ENCODE assay signal across 8 mouse cellular contexts in genomic region chr17:49428751-49429415, GRCm38 (mm10). TPM values are rescaled to one million over a fixed set of nuclear protein-coding genes. Genes with fewer than 3 reads are reported as not detected.
DNase-seq lines count a peak whose midpoint lies in the region; ATAC-seq and TF ChIP-seq lines count a peak whose summit lies in the region.

No protein-coding gene starts in this region.

- intact Hi-C loops in heart, postnatal 10 days (cut with DNase I) = no loop called here
- intact Hi-C loops in left cerebral cortex, postnatal 14 days (cut with DNase I) = no loop called here

- H3K27me3 ChIP-seq in E14TG2a.4 (ENCODE audit: insufficient read depth, low read length) = no peaks in the 10 kb centered on the region
- H3K27me3 ChIP-seq in embryonic facial prominence, embryonic 13.5 days = no peaks in the 10 kb centered on the region
- no peaks in the 10 kb centered on the region for H3K27me3 ChIP-seq in limb, embryonic 15.5 days
- no peaks in the 10 kb centered on the region for H3K27me3 ChIP-seq in midbrain, embryonic 16.5 days (ENCODE audit: control insufficient read depth, insufficient read depth, low read depth, low read length)

- H3K27ac ChIP-seq in embryonic facial prominence, embryonic 13.5 days = peak overlapping the region; percentile 79
- peak overlapping the region; percentile 88 for H3K27ac ChIP-seq in limb, embryonic 15.5 days
- H3K27ac ChIP-seq in midbrain, embryonic 16.5 days (ENCODE audit: low read length) = no peak overlapping the region

- peak overlapping the region; percentile 96 for H3K9ac ChIP-seq in embryonic facial prominence, embryonic 13.5 days
- peak overlapping the region; percentile 90 for H3K9ac ChIP-seq in limb, embryonic 15.5 days
- peak overlapping the region; percentile 89 for H3K9ac ChIP-seq in midbrain, embryonic 16.5 days (ENCODE audit: low read depth, low read length)

- peak; percentile 84 for DNase-seq in 416B (ENCODE audit: low read depth)
- peak; percentile 27 to 31 for DNase-seq in heart, postnatal 10 days
- DNase-seq in left cerebral cortex, postnatal 14 days (ENCODE audit: low spot score in 2 of 2) = no peak
- no peak for DNase-seq in frontal cortex, postnatal 36 days (ENCODE audit: low spot score in 2 of 2)

- H3K36me3 ChIP-seq in E14TG2a.4 (ENCODE audit: insufficient read depth, low read length) = peaks cover 8% of the 10 kb centered on the region
- H3K36me3 ChIP-seq in embryonic facial prominence, embryonic 13.5 days = peaks cover 11% of the 10 kb centered on the region
- H3K36me3 ChIP-seq in limb, embryonic 15.5 days = no peaks in the 10 kb centered on the region; the same call in 1 of the 2 replicates
- no peaks in the 10 kb centered on the region for H3K36me3 ChIP-seq in midbrain, embryonic 16.5 days (ENCODE audit: control insufficient read depth, insufficient read depth, low read length)

- WGBS in embryonic facial prominence, embryonic 13.5 days = 50% methylated on average over 13 of the region's 13 CpGs
- WGBS in limb, embryonic 15.5 days = 33% methylated on average over 13 of the region's 13 CpGs
- WGBS in midbrain, embryonic 16.5 days = 70% methylated on average over 13 of the region's 13 CpGs

- H3K4me1 ChIP-seq in E14TG2a.4 (replicated peaks; ENCODE audit: low read depth, low read length) = peaks cover 51% of the 10 kb centered on the region
- H3K4me1 ChIP-seq in embryonic facial prominence, embryonic 13.5 days = peaks cover 33% of the 10 kb centered on the region
- H3K4me1 ChIP-seq in limb, embryonic 15.5 days = peaks cover 37% of the 10 kb centered on the region
- H3K4me1 ChIP-seq in midbrain, embryonic 16.5 days (ENCODE audit: control insufficient read depth, insufficient read depth, low read length) = peaks cover 15% of the 10 kb centered on the region

- no peak for TF ChIP-seq CTCF in E14TG2a.4 (conservative IDR thresholded peaks at IDR 0.05; ENCODE audit: low read length)

- no peak for ATAC-seq in embryonic facial prominence, embryonic 13.5 days (ENCODE audit: insufficient number of reproducible peaks, insufficient read depth, low FRiP score, low TSS enrichment, low read depth)
- ATAC-seq in limb, embryonic 15.5 days (ENCODE audit: insufficient number of reproducible peaks, low FRiP score, low TSS enrichment, low read depth) = no peak
- no peak for ATAC-seq in midbrain, embryonic 16.5 days

- no peaks in the 10 kb centered on the region for H3K9me3 ChIP-seq in E14TG2a.4 (ENCODE audit: low read length)
- no peaks in the 10 kb centered on the region for H3K9me3 ChIP-seq in embryonic facial prominence, embryonic 13.5 days
- no peaks in the 10 kb centered on the region for H3K9me3 ChIP-seq in limb, embryonic 15.5 days
- H3K9me3 ChIP-seq in midbrain, embryonic 16.5 days (replicated peaks; ENCODE audit: control insufficient read depth, low read length, poor library complexity, severe bottlenecking) = no peaks in the 10 kb centered on the region

- peak overlapping the region; percentile 85 for H3K4me3 ChIP-seq in E14TG2a.4 (replicated peaks; ENCODE audit: low read length)
- peak overlapping the region; percentile 81 for H3K4me3 ChIP-seq in embryonic facial prominence, embryonic 13.5 days
- H3K4me3 ChIP-seq in limb, embryonic 15.5 days = peak overlapping the region; percentile 73
- peak overlapping the region; percentile 85 for H3K4me3 ChIP-seq in midbrain, embryonic 16.5 days (ENCODE audit: low read depth, low read length)

- peak overlapping the region; percentile 86 for H3K4me2 ChIP-seq in embryonic facial prominence, embryonic 13.5 days
- peak overlapping the region; percentile 79 for H3K4me2 ChIP-seq in limb, embryonic 15.5 days
- peak overlapping the region; percentile 94 for H3K4me2 ChIP-seq in midbrain, embryonic 16.5 days (ENCODE audit: low read length)

RNA-seq across cellular contexts. Expression of gene Mocs1, which starts 0.7 kb away (rescaled TPM):
- 6.1 TPM in 2 replicates for polyA plus RNA-seq in embryonic facial prominence, embryonic 13.5 days (2015; fragmentation: Nextera tagmentation; extraction: Ambion mirVana)
- 10 to 100 TPM; 23.9 to 25.3 TPM for total RNA-seq in heart, postnatal 10 days (2021)
- 10.4 and 11.9 TPM in 2 replicates for polyA plus RNA-seq in limb, embryonic 15.5 days (2015; fragmentation: Nextera tagmentation; extraction: Ambion mirVana)
- 5.1 and 5.8 TPM in 2 replicates for polyA plus RNA-seq in midbrain, embryonic 16.5 days (2015; fragmentation: Nextera tagmentation; extraction: Ambion mirVana)
- 10 to 100 TPM in 1 of 2 experiments, 1 to 10 TPM in 1; 9.9 to 12.5 TPM for total RNA-seq in left cerebral cortex, postnatal 14 days (2021)

Comparison
In these comparisons a context has a peak if more than half of its experiments do, and no peak if none do; other contexts are left out.
1. DNase-seq: peak in 416B (single experiment) and heart, postnatal 10 days (2 of 2); none in left cerebral cortex, postnatal 14 days (0 of 2) and frontal cortex, postnatal 36 days (0 of 2).
2. Peak in every context shown above with its lines, with median percentiles within 50 percentile points of each other: H3K4me3 ChIP-seq, H3K4me2 ChIP-seq and H3K9ac ChIP-seq.